Mouse (Mus musculus) naive thymus-derived CD4-positive, alpha-beta T cell, adult 2 months (primary cell): ENCODE results near the gene Rnf19b.
A peak's percentile ranks its signal among the peaks of the same experiment; 100 is the strongest.

Source experiments
- DNase-seq: peaks from one replicate; pipeline ENCODE4 v3.0.0-alpha.2; 2011; ENCODE audit warnings: low read depth

Rnf19b gene

GRCm38 (mm10) chr4:129034706-129035660, 23.1 kb upstream of the Rnf19b start:
- DNase-seq: peak; percentile 77

DNA sequence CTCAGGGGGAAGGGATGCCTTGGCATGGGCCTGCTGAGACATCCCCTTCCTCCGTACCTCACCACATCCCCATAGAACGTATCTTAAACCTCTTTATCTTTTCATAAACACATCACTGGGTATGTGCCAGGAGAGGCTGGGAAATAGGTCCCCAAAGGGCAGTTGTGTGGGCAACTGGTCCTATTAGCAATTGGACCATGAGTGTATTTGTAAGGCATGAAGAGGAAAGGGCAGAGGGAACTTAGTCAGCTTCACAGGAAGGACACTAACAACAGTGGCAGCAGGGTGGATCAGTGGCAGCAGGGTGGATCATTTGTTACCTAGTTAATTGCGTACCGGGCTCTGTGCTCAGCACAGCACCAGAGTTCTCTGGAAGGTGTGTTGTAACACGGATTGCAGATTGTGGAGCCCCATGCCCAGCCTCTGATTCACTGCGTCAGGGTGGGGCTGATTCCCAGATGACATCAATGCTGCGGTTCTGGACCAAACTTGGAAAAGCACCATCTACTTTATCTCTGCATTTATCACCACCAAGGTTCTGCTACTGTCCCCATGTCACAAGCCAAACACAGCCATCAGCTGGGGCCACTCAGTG, 22.1 kb upstream of the Rnf19b start:
- no peak for DNase-seq

DNA sequence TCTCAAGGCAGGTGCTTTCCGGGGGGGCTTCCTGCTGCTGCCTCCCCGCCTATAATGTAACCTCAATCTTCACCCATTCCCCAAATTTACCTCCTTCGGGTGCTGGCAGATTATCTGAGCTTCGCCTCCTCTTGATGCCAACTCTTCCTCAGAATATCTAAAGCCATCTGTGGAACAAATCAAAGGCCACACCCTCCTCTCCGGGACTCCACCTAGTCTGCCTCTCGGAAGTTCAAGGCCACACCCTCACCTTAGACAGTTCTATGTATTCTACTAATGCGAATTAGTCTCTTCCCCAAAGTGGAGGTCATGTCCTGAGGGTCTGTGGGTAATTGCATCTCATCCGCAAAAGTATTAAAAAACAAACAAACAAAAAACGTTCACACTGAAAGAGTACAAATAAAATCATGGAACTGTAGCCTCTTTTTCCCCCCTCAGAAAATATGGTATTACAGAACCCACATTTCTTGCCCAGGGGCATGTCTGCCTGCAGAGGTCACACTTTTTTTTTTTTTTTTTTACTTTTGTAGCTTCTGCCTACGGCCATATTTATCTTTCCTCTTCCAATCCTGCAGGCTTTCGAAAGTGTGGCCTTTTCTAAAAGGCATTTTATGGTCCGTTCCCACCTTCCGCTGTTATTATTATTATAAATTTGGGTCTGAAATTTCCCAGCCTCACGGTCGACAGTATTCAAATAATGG, 10.2 kb upstream of the Rnf19b start:
- peak; percentile 28 for DNase-seq

- peak; percentile 43 for DNase-seq
Measured at GRCm38 (mm10) chr4:129048501-129049305, 9.4 kb upstream of the Rnf19b start.

DNA sequence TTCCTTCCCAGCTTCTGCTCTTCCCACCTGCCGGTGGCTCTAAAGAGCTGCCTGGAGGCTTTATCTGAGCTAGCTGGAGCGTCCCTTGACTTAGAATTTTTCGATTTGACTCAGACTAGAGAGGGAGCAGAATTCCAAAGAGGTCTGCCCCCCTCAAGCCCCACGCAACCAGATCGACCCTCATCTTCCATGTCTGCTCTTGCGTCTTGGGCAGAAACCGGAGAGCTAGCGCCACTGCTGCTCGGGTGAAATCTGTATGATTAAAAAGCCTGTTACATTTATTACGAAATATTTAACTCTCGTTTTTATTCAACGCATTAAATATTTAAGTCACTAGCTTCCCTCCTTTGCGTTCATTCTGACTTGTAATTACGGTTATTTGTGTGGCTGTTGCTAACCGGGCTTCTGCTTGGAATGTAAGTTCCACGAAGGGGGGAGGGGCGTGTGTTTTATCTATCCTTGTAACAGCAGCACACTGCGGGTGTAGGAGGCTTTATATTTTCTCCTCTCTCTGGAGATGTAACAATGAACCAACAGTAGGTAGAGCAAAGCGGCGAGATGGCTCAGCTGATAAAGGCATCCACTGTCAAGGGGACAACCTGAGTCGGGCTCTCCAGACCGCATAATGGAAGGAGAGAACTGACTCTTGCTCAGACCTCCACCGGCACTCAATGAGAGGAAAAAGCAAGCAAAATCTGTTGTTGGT, 8.6 kb upstream of the Rnf19b start:
- peak; percentile 50 for DNase-seq

- no peak for DNase-seq
Measured at GRCm38 (mm10) chr4:129050365-129050764, 7.7 kb upstream of the Rnf19b start.

GRCm38 (mm10) chr4:129050901-129051417, 7.1 kb upstream of the Rnf19b start:
- DNase-seq: no peak

DNA sequence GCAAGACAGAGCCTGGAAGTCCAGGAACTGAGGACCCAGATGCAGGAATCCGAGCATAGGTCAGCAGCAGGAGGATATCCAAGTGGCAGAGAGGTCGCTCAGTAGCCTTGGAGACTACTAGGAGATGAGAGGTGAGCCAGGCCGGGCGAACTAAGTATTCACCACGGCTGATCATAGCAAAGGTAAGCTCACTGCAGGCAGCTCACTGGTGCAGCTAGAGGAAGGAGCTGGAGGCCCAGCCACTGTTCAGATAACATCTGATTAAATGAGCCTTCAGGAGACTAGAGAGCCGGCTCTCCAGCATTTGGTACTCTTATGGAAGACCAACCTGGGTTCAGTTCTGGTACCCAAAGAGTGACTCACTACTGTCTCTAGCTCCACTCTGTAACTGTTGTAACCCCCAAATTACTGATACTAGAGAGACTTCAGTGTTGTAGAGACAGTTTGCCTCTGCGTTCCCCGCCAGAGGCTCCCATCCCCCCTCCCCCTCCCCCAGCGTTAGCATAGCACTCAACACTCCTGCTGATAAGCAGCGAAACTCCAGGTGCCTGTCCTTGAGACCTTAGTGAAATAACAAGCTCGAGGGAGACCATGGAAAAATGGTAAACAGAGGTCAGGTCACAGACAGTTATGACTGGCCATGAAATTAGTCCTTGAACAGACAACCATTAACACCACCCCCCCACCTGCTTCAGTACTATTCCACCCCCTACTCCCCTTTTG, 6.4 kb upstream of the Rnf19b start:
- DNase-seq: no peak

DNA sequence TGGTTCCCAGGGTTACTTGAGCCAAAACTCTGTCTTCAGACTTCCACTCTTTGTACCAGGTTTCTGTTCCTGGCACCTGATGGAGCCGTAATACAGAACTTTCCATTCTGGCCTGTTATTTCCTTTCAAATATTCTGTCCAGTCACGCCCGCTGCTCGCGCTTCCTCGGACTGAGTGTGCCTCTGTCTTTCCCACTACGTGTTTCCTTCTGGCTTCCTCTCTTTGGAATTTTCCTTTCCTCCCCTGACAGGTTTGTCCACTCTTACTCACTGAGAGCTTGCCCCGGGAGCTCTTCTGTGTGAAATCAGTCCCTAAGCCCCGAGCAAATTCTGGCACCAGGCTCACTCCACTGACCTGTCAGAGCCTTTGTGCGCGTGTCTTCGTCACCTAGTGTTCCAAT, 3.3 kb upstream of the Rnf19b start:
- DNase-seq: no peak

DNA sequence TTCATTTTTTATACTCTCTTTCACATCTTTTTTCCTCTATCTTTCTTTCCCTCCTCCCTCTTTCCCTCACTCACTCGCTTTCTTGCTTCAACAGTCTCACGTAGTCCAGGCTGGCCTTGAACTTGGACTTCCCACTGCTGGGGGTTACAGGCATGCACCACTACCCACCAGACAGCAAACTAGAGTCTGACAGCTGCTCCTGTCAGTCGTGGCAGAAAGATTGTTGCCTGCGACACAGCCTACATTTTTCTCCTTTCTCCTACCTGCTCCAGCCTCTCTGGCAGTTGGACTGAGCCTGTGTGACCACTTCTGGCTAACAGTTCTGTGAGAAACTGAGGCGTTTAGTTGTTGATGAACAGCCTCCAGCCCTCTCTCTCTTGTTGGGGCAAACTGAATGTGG, 2.5 kb upstream of the Rnf19b start:
- DNase-seq: no peak

GRCm38 (mm10) chr4:129057533-129058206, 401 bp upstream of the Rnf19b start:
- peak; percentile 96 for DNase-seq

- DNase-seq: peak; percentile 63
Measured at GRCm38 (mm10) chr4:129059125-129059551, 1.1 kb downstream of the Rnf19b start.

GRCm38 (mm10) chr4:129059922-129060321, 1.9 kb downstream of the Rnf19b start:
- DNase-seq: peak; percentile 49

GRCm38 (mm10) chr4:129061486-129061885, 3.4 kb downstream of the Rnf19b start:
- no peak for DNase-seq

GRCm38 (mm10) chr4:129062281-129063075, 4.4 kb downstream of the Rnf19b start:
- DNase-seq: no peak

DNA sequence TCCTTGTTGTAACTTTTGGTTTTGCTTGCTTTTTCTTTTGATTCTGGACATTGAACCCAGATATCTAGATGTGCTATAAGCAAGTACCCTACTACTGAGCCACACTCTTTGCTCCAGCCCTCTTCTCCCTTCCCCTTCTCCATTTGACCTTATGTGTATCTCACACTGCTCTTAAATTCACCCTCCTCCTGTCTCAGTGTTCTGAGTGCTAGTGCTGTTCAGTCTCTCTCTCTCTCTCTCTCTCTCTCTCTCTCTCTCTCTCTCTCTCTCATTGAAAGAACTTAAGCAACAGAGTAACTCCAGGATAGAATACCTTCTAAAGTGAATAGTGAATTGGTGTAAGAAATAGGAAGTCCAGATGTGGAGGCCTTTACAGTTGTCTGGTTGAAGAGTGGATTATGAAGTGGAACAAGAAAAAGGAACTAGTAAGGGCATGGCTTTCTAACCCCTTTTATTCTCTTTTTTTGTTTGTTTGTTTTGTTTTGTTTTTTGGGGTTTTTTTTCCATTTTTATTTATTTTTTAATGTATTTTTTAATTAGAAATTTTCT, 7.7 kb downstream of the Rnf19b start:
- DNase-seq: no peak

- DNase-seq: no peak
Measured at GRCm38 (mm10) chr4:129067638-129068415, 9.8 kb downstream of the Rnf19b start.

GRCm38 (mm10) chr4:129068848-129069247, 10.8 kb downstream of the Rnf19b start:
- DNase-seq: no peak
